Mouse (Mus musculus) testis, adult 2 months (tissue): ENCODE data around the gene Cntln. TPM values are rescaled to one million over a fixed set of nuclear protein-coding genes. Genes with fewer than 3 reads are reported as not detected.

Source experiments
- H3K27ac ChIP-seq: fragments of 200-500 bp; 2 replicates; pipeline ENCODE4 v1.5.1; 2012; ENCODE audit warnings: low read depth, low read length; ENCODE audit not compliant: control insufficient read depth, insufficient read depth
- H3K27me3 ChIP-seq: fragments of 200-500 bp; 2 replicates; pipeline ENCODE4 v1.6.1; 2012; ENCODE audit warnings: mild to moderate bottlenecking, low read length, moderate library complexity; ENCODE audit not compliant: control insufficient read depth, insufficient read depth
- H3K36me3 ChIP-seq: fragments of 200-500 bp; 2 replicates; pipeline ENCODE4 v1.6.1; 2012; ENCODE audit warnings: mild to moderate bottlenecking, low read length; ENCODE audit not compliant: control insufficient read depth, insufficient read depth
- H3K4me1 ChIP-seq: fragments of 200-500 bp; 2 replicates; pipeline ENCODE4 v1.6.1; 2012; ENCODE audit warnings: low read length; ENCODE audit not compliant: control insufficient read depth, insufficient read depth
- H3K4me3 ChIP-seq: fragments of 200-500 bp; 2 replicates; pipeline ENCODE4 v1.5.1; 2012; ENCODE audit warnings: low read depth, mild to moderate bottlenecking, low read length, moderate library complexity, mixed read lengths; ENCODE audit not compliant: control insufficient read depth
- CTCF ChIP-seq: fragments of 200-500 bp; IDR thresholded peaks from 2 replicates; pipeline ENCODE4 v1.5.1; 2012; ENCODE audit warnings: low read depth, mild to moderate bottlenecking, inconsistent platforms, low read length, moderate library complexity; ENCODE audit not compliant: control insufficient read depth, insufficient read depth, insufficient replicate concordance
- POLR2A ChIP-seq: fragments of 200-500 bp; IDR thresholded peaks from 2 replicates; pipeline ENCODE4 v1.6.1; 2012; ENCODE audit warnings: low read depth, mild to moderate bottlenecking, inconsistent platforms, low read length, moderate library complexity; ENCODE audit not compliant: control insufficient read depth
- polyA plus RNA-seq: library from polyadenylated mRNA; depleted of rRNA; stranded (reverse); fragments of >200 nt; gene quantifications from 2 replicates; pipeline ENCODE4 v1.2.3, GENCODE M21; 2012

The Cntln gene
- polyA plus RNA-seq, 1 experiment = 7.8 TPM

DNA sequence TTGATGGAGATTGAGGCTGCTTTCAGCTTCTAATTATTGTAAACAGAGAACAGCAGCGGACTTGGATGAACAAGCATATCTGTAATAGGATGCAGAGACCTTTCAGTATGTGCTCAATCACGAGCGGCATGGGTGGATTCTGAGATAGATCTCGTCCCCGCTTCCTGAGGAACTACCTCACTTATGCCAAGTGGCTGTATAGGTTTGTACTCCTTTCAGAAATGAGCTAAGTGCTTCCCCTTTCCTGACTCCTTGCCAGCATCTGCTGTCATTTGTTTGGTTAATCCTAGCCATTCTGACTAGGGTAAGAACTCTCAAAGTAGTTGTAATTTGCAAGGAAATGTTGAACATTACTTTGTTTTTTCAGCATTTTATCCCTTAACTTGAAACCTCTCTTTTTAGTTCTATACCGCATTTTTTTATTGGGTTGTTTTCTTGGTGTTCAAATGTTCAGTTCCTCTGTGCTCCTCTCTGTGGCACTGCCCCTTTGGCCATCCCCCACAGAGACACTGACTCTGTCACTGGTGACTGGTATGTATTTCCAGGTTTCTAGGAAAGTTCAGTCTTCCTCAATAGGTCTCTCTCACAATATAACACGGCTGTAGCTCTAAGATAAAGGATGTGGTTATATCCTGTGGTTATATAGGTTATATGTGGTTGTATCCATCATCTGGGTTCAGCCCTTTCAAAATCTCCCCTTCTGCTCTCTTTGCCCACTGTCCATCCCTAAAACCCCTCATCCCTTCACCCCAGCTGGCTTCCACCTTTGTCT is 93.0 kb downstream of the Cntln start:
- Histone ChIP-seq H3K4me3 (no peak overlapping the region), H3K27ac (no peak overlapping the region), H3K4me1 (no peaks in the 10 kb centered on the region), H3K36me3 (no peaks in the 10 kb centered on the region), H3K27me3 (no peaks in the 10 kb centered on the region)
- no peak for TF ChIP-seq CTCF
- no peak for TF ChIP-seq POLR2A

DNA sequence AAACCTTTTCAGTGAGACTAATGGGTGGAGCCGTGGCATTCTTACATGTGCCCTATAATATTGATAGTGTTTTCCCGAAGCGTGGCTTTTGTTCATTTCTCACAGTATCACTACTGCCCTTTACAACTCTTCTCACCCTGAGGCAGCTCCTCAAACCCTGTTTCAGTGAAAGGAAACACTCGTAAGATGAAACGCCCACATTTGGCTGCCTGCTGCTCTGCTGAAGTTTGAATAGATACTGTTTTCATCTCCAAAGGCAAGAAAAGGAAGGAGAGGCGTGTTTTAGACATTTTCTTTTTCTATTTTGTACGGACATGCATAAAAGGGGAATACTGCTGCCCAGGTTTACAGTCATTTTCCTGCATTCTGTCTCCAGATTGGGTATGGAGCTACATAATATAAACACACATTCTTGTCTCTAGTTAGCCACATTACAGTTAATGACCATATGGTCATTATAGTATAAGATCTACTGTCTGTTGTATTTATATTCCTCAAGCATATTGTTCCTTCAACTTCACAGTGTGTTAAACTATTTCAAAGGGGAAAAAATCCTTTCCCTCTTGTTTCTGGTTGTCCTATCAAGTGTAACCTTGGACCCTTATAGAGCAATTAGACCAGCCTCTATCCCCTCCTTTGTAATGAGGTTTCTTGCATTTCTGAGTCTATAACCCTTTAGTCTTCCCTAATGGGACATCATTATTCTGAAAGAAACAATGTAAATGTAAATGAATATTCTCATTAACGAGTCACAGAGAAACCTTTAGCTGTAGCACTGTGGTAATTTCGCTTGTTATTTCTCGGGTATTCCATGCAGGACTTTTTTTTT is 111.6 kb downstream of the Cntln start:
- no peak for TF ChIP-seq CTCF
- TF ChIP-seq POLR2A = no peak
- Histone ChIP-seq H3K4me3 (no peak overlapping the region), H3K27ac (no peak overlapping the region), H3K27me3 (no peaks in the 10 kb centered on the region), H3K36me3 (no peaks in the 10 kb centered on the region), H3K4me1 (no peaks in the 10 kb centered on the region)

DNA sequence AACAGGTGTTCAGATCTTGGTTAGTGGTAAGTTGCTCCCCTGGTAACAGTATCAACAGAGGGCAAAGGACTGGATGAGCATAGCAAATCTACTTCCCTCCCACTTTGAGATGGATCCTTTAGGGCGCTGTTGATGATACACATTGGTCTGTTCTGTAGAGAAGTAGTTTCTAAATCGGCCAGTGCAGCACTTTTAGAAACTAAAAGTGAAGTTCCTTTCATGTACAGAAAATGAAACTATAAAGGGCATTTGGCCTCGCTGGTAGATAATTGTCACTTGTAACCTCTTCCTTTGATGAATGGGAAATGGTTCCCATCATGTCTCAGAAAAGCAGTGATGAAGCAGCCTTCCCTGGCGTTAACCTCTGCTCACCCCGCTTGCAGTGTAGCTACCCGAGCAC is 121.5 kb downstream of the Cntln start:
- Histone ChIP-seq H3K27me3 (no peaks in the 10 kb centered on the region), H3K4me1 (no peaks in the 10 kb centered on the region), H3K36me3 (no peaks in the 10 kb centered on the region), H3K27ac (no peak overlapping the region), H3K4me3 (no peak overlapping the region)
- TF ChIP-seq CTCF (no peak), POLR2A (no peak)

DNA sequence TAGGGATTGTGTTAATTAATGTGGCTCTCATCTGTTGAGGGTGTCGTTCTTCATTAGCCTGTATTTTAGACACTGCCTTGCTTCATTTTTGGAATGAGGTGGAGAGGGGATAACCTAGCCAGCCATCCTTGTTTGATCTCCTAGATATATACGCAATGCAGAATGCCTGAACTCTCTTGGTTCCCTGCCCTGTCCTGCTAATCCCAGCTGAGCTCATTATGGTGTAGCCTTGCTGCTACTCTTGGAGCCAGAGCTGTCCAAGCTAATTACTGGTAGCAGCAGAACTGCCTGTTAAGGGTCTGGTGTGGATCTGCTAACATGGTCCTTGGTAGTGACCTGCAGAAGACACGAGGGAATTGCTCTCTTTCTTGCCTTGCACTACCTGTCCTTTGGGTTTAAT is 122.7 kb downstream of the Cntln start:
- TF ChIP-seq POLR2A (no peak), CTCF (no peak)
- H3K36me3 ChIP-seq = no peaks in the 10 kb centered on the region

DNA sequence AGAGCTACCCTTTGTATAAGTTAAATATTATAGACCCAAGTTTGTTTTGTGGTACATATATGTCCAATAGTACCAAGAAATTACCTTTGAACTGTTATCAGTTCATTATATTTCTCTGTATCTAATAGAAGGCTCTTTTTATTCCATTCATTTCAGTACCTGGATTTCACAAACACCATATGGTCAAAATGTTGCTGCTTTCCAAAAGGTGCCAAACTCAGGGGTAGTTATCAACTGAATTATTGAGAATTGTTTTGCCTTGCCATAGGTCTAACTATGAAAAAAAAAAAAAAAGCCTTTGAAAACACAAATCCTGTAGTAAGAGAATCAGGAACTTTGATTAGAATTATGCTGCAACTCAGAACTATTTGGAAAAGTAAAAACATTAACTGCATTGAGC is 126.7 kb downstream of the Cntln start:
- TF ChIP-seq CTCF (no peak), POLR2A (no peak)
- no peaks in the 10 kb centered on the region for H3K4me1 ChIP-seq
- H3K4me3 ChIP-seq = no peak overlapping the region
- H3K27ac ChIP-seq = no peak overlapping the region
- H3K36me3 ChIP-seq = no peaks in the 10 kb centered on the region
- no peaks in the 10 kb centered on the region for H3K27me3 ChIP-seq

More for the DNA sequence above, 122.7 kb downstream of the Cntln start:
- no peaks in the 10 kb centered on the region for H3K4me1 ChIP-seq
- H3K4me3 ChIP-seq = no peak overlapping the region
- no peaks in the 10 kb centered on the region for H3K27me3 ChIP-seq
- no peak overlapping the region for H3K27ac ChIP-seq

DNA sequence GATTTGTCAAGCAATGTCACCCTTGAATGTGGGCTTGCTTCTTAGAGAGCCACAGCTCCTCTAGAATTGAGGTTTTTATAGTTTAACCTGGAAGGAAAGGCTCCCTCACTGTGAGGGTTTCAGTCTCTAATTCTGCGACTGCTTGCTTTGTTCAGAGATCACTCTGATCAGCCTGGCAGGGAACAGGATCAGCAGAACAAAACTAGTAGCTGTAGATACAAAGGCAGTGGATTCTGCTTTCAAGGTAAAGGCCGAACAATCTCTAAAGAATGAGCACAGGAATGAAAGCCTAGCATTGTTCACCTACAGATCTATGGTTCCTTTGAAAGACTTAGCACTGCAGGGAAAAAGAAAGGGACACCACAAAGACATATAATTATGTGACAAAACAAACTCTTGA is 161.6 kb downstream of the Cntln start:
- H3K36me3 ChIP-seq = no peaks in the 10 kb centered on the region
- no peak overlapping the region for H3K27ac ChIP-seq
- H3K27me3 ChIP-seq = no peaks in the 10 kb centered on the region
- H3K4me1 ChIP-seq = no peaks in the 10 kb centered on the region
- H3K4me3 ChIP-seq = no peak overlapping the region
- TF ChIP-seq POLR2A = no peak
- TF ChIP-seq CTCF = no peak

DNA sequence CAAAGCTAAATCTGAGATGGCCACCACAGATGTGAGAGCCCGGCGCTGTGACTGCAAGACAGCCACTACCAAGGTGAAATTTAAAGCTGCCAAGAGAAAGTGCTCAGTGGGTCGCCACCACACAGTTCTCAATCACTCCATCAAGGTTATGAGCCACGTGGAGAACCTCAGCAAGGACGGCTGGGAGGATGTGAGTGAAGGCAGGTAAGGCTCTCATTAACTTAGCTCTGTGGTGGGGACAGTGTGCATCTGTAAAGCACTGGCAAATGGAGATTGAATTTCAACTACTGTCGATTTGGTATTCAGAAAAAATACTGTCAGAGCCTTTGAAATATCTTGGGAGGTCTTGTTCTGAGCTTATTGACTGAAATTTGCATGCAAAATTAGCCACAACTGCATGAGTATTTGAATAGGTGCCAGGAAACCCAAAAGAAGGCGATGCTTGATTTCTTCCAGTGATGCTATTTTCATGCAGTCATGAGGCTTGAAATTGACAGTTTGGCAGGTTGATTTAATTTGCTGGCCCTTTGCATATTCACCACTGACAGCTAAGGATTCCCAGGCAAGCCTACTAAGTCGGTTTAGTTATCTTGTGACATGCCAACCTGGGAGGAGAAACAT is 165.9 kb downstream of the Cntln start:
- Histone ChIP-seq H3K27ac (no peak overlapping the region), H3K4me3 (no peak overlapping the region), H3K27me3 (no peaks in the 10 kb centered on the region), H3K36me3 (no peaks in the 10 kb centered on the region), H3K4me1 (no peaks in the 10 kb centered on the region)
- TF ChIP-seq CTCF (no peak), POLR2A (no peak)

DNA sequence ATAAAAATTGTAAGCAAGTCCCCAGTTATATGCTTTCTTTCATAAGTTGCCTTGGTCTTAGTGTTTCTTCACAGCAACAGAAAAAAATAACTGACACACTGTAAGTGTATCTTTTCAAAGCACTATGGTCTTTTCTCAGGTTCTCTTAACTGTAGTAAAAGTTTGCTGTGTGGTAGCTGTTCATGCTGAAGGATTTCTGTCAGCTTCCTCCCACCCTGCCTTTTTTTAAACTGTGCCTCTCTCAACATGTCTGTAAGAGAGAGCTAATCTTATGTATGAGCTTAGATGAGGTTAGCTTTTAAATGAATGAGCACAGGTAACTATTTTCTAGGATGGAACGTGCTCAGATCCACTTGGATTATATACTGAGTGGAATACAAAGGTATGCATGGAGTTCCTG is 170.5 kb downstream of the Cntln start:
- no peak overlapping the region for H3K27ac ChIP-seq
- H3K4me3 ChIP-seq = no peak overlapping the region
- H3K4me1 ChIP-seq = no peaks in the 10 kb centered on the region
- H3K36me3 ChIP-seq = no peaks in the 10 kb centered on the region
- no peaks in the 10 kb centered on the region for H3K27me3 ChIP-seq
- no peak for TF ChIP-seq POLR2A
- no peak for TF ChIP-seq CTCF
